16 mouse cellular contexts compared by ENCODE assay signal in genomic region chr4:29183411-29183810, GRCm38 (mm10).
"Had no signal": no experiment of that assay in that cellular context is flagged by ENCODE, and none has a peak within 500 bp of the region (broad histone marks: within the 10 kb centered on the region; RNA-seq: fewer than 3 reads in every experiment).

No protein-coding gene starts in this region.

- H3K9me3 ChIP-seq: midbrain, embryonic 12.5 days; neural tube, embryonic 12.5 days; stomach, embryonic 15.5 days had no signal

- H3K36me3 ChIP-seq: midbrain, embryonic 10.5 days; midbrain, embryonic 12.5 days; neural tube, embryonic 12.5 days; stomach, embryonic 15.5 days had no signal

- ATAC-seq: midbrain, embryonic 16.5 days had no signal

- H3K4me3 ChIP-seq: midbrain, embryonic 10.5 days; midbrain, embryonic 12.5 days; myocyte; neural tube, embryonic 12.5 days; stomach, embryonic 15.5 days had no signal

- DNase-seq: lung, adult 18-20 months; lung, embryonic 14.5 days; lung, postnatal 10 days; lung, postnatal 4 days; midbrain, embryonic 14.5 days; right cerebral cortex, postnatal 14 days; thymus, adult 2 months; thymus, postnatal 25 days; thymus, postnatal 4 days had no signal

- H3K4me2 ChIP-seq: lung, embryonic 14.5 days; midbrain, embryonic 12.5 days; neural tube, embryonic 12.5 days; stomach, embryonic 15.5 days had no signal

- H3K9ac ChIP-seq: lung, embryonic 14.5 days; midbrain, embryonic 12.5 days; neural tube, embryonic 12.5 days; stomach, embryonic 15.5 days had no signal

- H3K4me1 ChIP-seq: midbrain, embryonic 10.5 days; midbrain, embryonic 12.5 days; neural tube, embryonic 12.5 days; stomach, embryonic 15.5 days had no signal

- H3K27me3 ChIP-seq: midbrain, embryonic 12.5 days; neural tube, embryonic 12.5 days; stomach, embryonic 15.5 days had no signal

- H3K27ac ChIP-seq: midbrain, embryonic 10.5 days; midbrain, embryonic 12.5 days; neural tube, embryonic 12.5 days; stomach, embryonic 15.5 days; stomach, postnatal 0 days had no signal
